Comparison of ENCODE assay signal across 8 mouse cellular contexts in the genomic region with DNA sequence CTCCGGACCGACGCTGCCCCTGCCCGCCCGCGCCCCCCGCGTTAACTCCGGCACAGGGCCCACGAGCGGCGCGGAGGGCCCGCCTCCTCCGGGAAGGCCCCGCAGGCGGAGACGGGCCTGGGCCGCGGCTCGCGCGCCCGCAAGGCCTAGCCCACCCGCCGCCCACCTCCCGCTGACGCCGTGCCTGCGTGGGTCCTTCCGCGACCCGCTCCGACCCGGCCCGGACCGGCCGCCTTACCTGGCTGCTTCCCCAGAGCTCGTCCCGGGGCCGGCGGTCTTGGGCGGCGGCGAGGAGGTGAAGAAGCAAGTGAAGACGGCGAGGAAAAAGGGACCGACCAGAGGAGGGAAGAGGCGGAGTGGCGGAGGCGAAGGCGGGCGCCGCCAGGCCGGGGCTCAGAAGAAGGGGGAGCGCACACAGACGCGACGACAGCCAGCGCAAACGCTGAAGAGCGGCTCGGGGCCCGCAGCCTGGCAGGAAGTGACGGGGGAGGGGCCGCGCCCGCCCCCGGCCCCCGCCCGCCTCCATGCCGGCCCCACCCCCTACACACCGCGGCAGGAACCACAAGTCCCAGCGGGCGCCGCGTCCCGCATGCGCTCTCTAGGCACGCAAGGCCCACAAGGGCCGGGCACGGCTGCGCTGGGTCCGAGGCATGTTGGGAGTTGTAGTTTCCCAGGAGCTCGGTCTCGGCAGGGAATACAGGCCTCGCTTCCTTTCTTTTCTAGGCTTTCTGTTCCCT. TPM values are rescaled to one million over a fixed set of nuclear protein-coding genes. Genes with fewer than 3 reads are reported as not detected.
DNase-seq lines count a peak whose midpoint lies in the region; ATAC-seq lines count a peak whose summit lies in the region.

A gene (minus strand): TSS at position 504 of the 737 bp plus-strand sequence.

- peak within 1 kb of the TSS; percentile 96 for H3K4me3 ChIP-seq in lung, embryonic 16.5 days (ENCODE audit: low read length)

- ATAC-seq in hematopoietic stem cell, adult 5-6 weeks (replicated peaks in 1 of 2; ENCODE audit: insufficient read depth in 1 of 2, low FRiP score in 2 of 2, low TSS enrichment in 1 of 2, low read depth in 1 of 2, poor library complexity in 2 of 2, severe bottlenecking in 2 of 2), result peak; percentile 91 to 94
- peak; percentile 100 for ATAC-seq in lung, embryonic 16.5 days (ENCODE audit: low read depth)

- H3K9me3 ChIP-seq in lung, embryonic 16.5 days (ENCODE audit: control insufficient read depth, low read length), result no peaks in the 10 kb centered on the region

- H3K9ac ChIP-seq in lung, embryonic 16.5 days (ENCODE audit: low read length), result peak within 1 kb of the TSS; percentile 97

- H3K4me2 ChIP-seq in lung, embryonic 16.5 days (ENCODE audit: low read depth, low read length), result peak within 1 kb of the TSS; percentile 82

- peaks cover 30% of the 10 kb centered on the region for H3K4me1 ChIP-seq in lung, embryonic 16.5 days (replicated peaks; ENCODE audit: control insufficient read depth, insufficient read depth, low read length)

- H3K36me3 ChIP-seq in lung, embryonic 16.5 days (ENCODE audit: control insufficient read depth, insufficient read depth, low read length), result no peaks in the 10 kb centered on the region

- peak; percentile 86 for DNase-seq in MEL-GATA-1-ER (ENCODE audit: extremely low read depth, low read depth)
- DNase-seq in cerebellum, adult 8-10 months, result peak; percentile 93
- peak; percentile 96 for DNase-seq in forelimb bud, embryonic 11.5 days (ENCODE audit: low read depth, low spot score)
- peak; percentile 79 for DNase-seq in layer of hippocampus, adult 9-10 months (ENCODE audit: low spot score)
- DNase-seq in ovary, postnatal 10 days (ENCODE audit: low spot score), result peak; percentile 80
- DNase-seq in thymus, postnatal 10 days (ENCODE audit: low spot score in 2 of 2), result peak; percentile 94 to 95

- H3K27ac ChIP-seq in lung, embryonic 16.5 days (ENCODE audit: low read length), result peak within 1 kb of the TSS; percentile 98

- H3K27me3 ChIP-seq in lung, embryonic 16.5 days (ENCODE audit: control insufficient read depth, insufficient read depth, low read depth, low read length), result no peaks in the 10 kb centered on the region

- WGBS in lung, embryonic 16.5 days, result under 1% methylated on average over 78 of the region's 88 CpGs

RNA-seq across cellular contexts. Expression of the gene that starts here (rescaled TPM):
- 48.0 and 49.4 TPM in 2 replicates for total RNA-seq in hematopoietic stem cell, adult 5-6 weeks (2017)
- 79.6 and 86.8 TPM in 2 replicates for polyA plus RNA-seq in lung, embryonic 16.5 days (2015; fragmentation: Nextera tagmentation; extraction: Ambion mirVana)

Comparison
In these comparisons a context has a peak if more than half of its experiments do, and no peak if none do; other contexts are left out.
1. Peak in every context shown above with its lines: DNase-seq, ATAC-seq, H3K4me3 ChIP-seq and H3K27ac ChIP-seq.